Mouse (Mus musculus) neural tube, postnatal 0 days (tissue): ENCODE measurements around the gene Zfp689. TPM values are rescaled to one million over a fixed set of nuclear protein-coding genes. Genes with fewer than 3 reads are reported as not detected.

ENCODE experiments used
- microRNA-seq: library from miRNA; unstranded; fragments of <30 nt; microRNA quantifications from one replicate; pipeline ENCODE4, GENCODE M21; 2016
- polyA plus RNA-seq: library from polyadenylated mRNA; unstranded; fragments of >200 nt; fragmentation: Nextera tagmentation; extraction: Ambion mirVana; gene quantifications from 2 replicates; pipeline ENCODE4 v1.2.1, GENCODE M21; 2015

Gene Zfp689
- polyA plus RNA-seq: 8.2 and 11.7 TPM in 2 replicates

DNA sequence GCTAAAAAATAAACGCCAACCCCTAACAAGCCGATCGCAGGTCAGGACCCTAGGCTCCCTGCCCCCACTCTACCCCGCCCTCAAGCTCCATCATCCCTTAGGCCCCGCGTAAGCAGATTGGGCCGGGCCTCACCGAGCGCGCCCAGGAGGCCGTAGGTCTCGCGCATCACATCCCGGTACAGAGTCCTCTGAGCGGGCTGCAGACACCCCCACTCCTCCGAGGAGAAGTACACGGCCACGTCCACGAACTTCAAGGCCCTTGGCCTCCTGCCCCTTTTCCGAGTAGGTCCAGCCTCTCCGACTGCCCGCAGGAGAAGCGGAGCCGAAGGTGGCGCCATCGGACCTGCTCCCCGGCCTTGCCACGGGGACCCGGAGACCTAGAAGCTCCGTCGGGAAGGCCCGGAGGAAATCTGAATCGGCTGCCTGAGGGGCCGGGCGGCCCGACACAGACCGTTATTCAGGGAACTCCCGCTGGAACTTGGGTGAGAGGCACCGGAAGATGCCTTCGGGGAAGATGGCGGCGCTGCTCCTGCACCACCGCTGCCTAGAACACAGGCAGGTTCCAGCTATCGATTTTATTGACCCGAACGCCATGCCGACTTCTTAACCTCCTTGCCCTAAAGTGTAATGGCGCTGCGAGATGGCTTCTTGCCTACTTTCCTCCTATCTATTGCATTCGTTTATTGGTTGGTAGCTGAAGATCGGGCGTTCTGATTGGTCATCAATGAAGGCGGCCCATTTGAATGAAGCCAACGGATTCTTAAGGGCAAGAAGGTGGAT, at the start of gene Zfp689:
Zfp689 (minus strand) TSS at position 638 of the 780 bp plus-strand sequence.

DNA sequence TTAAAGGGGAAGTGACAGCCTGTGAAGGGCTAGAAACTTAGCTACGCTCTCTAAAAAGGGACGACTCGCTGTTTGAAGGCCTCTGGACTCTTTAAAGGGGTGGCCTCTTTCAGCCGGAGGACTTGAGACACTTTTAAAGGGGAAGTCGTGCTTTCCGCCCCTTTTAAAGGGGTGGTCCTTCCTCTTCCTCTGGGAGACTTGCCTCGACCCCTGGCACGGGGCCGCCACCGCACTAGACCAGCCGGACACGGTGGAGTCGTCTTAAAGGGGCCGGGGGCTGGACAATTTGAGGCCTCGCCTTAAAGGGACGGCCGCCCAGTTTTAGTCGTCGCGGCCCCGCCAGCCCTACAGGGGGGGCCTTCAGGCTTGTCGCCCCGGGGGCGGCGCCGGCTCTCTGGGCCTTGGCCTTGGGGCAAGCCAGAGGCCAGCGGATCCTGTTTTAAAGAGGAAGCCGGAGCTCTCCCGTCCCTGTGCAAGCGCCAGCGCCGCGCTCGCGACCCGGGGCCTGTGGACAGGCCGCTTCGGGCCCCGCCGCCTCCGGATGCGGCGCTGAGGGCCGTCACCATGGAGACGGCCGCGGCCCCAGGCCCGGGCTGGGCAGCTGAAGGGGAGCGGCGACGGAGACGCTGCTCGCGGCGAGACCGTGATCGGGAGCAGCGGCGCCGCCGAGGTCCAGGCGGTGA, 29.8 kb upstream of the Zfp689 start, which contains the start of gene Fbrs:
Fbrs (plus strand) TSS at position 565 of the 683 bp plus-strand sequence.

DNA sequence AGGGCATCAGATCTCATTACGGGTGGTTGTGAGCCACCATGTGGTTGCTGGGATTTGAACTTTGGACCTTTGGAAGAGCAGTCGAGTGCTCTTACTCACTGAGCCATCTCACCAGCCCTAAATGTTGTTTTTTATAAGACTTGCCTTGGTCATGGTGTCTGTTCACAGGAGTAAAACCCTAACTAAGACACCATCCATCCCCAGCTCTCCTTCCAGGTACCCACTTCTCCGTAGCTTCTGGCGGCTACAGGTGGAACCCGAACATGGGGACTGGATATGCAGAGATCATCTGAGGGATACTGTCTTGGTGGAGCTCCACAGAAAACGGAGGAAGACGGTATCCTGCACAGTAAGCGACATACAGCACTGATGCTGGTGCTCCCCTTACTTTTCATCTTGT, 10.4 kb upstream of the Zfp689 start, which contains the start of gene Prr14:
Prr14 (plus strand) TSS at position 301 of the 400 bp plus-strand sequence.

DNA sequence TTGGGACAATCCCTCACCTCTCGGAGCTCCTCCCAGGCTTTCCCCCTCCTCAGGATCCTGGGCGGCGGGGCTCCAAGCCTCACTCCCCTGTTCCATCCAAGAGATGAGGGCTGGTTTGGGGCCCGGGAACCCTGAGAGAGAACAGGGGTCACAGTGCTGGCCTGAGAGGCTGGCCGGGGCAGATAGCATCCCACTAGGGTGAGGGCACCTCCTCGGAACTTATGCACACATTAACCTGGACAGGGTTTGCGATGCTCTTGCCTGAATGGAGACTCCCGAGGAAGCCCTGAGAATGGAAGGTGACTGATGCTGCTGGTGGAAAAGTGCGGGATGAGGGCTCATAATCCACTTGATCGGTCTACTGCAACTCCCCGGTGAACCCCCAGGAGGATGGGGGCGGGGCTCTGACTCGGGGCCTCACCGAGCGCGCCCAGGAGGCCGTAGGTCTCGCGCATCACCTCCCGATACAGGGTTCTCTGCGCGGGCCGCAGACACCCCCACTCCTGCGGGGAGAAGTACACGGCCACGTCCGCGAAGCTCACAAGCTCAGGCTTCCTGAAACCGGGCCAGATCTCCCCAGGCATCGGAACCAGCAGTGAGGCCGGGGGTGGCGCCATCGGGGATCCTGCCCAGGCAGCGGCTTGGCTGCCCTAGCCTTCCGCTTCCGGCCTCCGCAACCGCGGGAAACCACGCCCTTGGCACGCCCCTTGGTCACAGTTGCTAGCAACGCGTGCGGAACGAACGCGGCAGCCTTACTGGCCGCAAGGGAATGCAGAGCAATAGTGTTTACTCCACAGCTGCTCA, 27.4 kb downstream of the Zfp689 start, which contains the start of gene Zfp688:
Zfp688 (minus strand) TSS at position 681 of the 804 bp plus-strand sequence.

DNA sequence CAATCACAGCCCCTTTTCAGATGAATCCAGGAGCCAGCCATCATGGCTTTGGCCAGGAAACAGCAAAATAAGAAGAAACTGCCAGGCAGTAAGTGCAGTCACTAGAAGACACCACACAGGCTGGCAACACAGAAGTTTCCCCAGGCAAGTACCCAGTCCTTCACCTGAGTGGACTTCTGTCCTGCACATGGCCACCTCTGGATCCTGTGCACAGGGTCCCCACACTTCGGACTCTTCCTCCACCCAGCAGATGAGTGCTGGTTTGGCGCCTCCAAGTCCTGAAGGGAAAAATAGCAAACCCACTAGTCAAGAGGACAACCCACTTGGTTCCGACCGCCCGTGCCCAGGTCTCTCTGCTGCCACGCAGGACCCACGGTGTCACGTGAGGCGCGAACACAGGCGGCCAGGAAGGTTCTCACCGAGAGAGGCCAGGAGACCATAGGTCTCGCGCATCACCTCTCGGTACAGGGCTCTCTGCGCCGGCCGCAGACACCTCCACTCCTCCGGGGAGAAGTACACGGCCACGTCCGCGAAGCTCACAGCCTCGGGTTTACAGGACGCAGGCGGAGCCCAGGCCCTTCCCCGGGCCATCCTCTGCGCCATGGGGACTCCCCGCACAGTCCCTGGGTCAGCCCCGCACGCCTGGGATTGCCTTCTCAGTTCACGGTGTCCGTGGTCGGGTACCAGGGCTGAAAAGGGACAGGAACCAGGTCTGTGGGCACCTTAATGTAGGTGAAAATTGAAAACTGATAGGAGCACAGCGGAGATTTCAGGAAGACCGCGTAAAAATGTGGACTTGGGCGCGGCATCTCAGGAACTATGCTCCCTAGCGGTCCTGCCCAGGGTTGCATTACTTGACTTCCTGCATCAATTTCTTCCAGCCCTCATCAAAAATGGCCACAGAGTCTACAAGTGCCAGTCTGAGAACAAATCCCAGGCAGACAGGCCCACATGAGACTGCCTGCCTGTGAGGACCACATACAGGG, 42.7 kb downstream of the Zfp689 start, which contains the start of gene Zfp764:
Zfp764 (minus strand) TSS at position 821 of the 986 bp plus-strand sequence.

DNA sequence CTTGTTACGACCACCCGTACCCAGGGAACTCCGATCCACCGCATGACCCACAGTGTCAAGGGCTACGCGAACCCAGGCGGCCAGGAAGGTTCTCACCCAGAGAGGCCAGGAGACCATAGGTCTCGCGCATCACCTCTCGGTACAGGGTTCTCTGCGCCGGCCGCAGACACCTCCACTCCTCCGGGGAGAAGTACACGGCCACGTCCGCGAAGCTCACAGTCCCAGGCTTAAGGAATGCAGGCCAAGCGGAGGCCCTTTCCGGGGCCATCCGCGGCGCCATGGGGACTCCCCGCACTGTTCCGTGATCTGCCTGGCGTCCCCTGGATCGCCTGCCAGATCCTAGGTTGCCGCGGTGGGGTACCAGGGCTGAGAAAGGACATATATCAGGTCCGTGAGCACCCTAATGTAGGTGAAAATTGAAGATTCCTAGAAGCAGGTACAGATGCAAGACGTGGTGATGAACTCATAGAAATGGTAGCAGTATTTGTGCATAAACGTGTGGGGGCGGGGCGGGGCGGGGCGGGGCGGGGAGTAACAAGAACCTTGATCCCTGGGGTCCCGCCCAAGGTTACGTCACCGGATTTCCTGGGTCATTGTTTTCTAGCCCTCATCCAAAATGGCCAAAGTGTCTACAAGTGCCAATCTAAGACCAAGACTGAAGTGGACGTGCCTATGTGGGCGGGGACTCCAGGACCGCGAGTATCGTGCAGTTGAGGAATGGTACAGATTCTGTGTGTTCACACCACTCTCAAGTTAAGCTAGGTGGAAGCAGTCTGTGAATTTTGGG, 55.6 kb downstream of the Zfp689 start, which contains the start of gene E430018J23Rik:
E430018J23Rik (minus strand) TSS at position 473 of the 787 bp plus-strand sequence.

Small RNAs within 50 kb of the gene (microRNA-seq; reads per million reads assigned to microRNA genes)
- not detected for gene Gm47278
- not detected for gene Mir7060

Other genes starting within 250 kb of the Zfp689 start
- gene Tbc1d10b, start 240.7 kb downstream of the Zfp689 start, polyA plus RNA-seq: 37.0 and 44.0 TPM in 2 replicates
- 8.3 and 11.1 TPM in 2 replicates for gene Mylpf, start 240.3 kb downstream of the Zfp689 start, polyA plus RNA-seq
- gene Zfp553, start 216.1 kb downstream of the Zfp689 start, polyA plus RNA-seq: 28.1 and 31.9 TPM in 2 replicates
- gene Sept1, start 216.0 kb downstream of the Zfp689 start, polyA plus RNA-seq: 9.6 and 10.1 TPM in 2 replicates
- gene Zfp771, start 204.9 kb downstream of the Zfp689 start, polyA plus RNA-seq: 95.4 and 103 TPM in 2 replicates
- gene Dctpp1, start 188.4 kb downstream of the Zfp689 start, polyA plus RNA-seq: 95.6 and 108 TPM in 2 replicates
- 69.7 and 75.9 TPM in 2 replicates for gene Sephs2, start 175.1 kb downstream of the Zfp689 start, polyA plus RNA-seq
- gene Itgal, start 152.9 kb downstream of the Zfp689 start, polyA plus RNA-seq: 0.27 and 0.28 TPM in 2 replicates
- gene Zfp768, start 103.6 kb downstream of the Zfp689 start, polyA plus RNA-seq: 12.9 and 13.5 TPM in 2 replicates
- 5.5 and 6.6 TPM in 2 replicates for gene Zfp747, start 73.1 kb downstream of the Zfp689 start, polyA plus RNA-seq
- 2.9 and 3.1 TPM in 2 replicates for gene 9130019O22Rik, start 62.0 kb downstream of the Zfp689 start, polyA plus RNA-seq
- 2.8 and 3.1 TPM in 2 replicates for gene E430018J23Rik, start 55.5 kb downstream of the Zfp689 start, polyA plus RNA-seq
- 3.2 and 3.8 TPM in 2 replicates for gene Zfp764, start 42.3 kb downstream of the Zfp689 start, polyA plus RNA-seq
- 31.8 and 32.0 TPM in 2 replicates for gene Zfp688, start 27.1 kb downstream of the Zfp689 start, polyA plus RNA-seq
- gene Prr14, start 10.5 kb upstream of the Zfp689 start, polyA plus RNA-seq: 26.2 and 33.0 TPM in 2 replicates
- 11.1 and 12.2 TPM in 2 replicates for gene Fbrs, start 30.0 kb upstream of the Zfp689 start, polyA plus RNA-seq
- gene Srcap, start 62.8 kb upstream of the Zfp689 start, polyA plus RNA-seq: 33.7 and 40.4 TPM in 2 replicates
- 9.9 and 12.0 TPM in 2 replicates for gene Gm42715, start 70.4 kb upstream of the Zfp689 start, polyA plus RNA-seq
- gene Tmem265, start 112.2 kb upstream of the Zfp689 start, polyA plus RNA-seq: 4.3 and 4.5 TPM in 2 replicates
- 52.7 and 66.9 TPM in 2 replicates for gene Phkg2, start 124.2 kb upstream of the Zfp689 start, polyA plus RNA-seq
- gene Ccdc189, start 139.4 kb upstream of the Zfp689 start, polyA plus RNA-seq: 9.6 and 12.3 TPM in 2 replicates
- gene Rnf40, start 139.6 kb upstream of the Zfp689 start, polyA plus RNA-seq: 26.0 and 28.3 TPM in 2 replicates
- 11.1 and 11.4 TPM in 2 replicates for gene Zfp629, start 166.6 kb upstream of the Zfp689 start, polyA plus RNA-seq